ENCODE assay signal across 8 mouse cellular contexts in genomic region chr11:31713641-31714121, GRCm38 (mm10). TPM values are rescaled to one million over a fixed set of nuclear protein-coding genes. Genes with fewer than 3 reads are reported as not detected.
A peak's percentile ranks its signal among the peaks of the same experiment; 100 is the strongest.
DNase-seq lines count a peak whose midpoint lies in the region; ATAC-seq and TF ChIP-seq lines count a peak whose summit lies in the region.

No protein-coding gene starts in this region.

- DNase-seq in adrenal gland, adult 2 months = peak; percentile 88
- peak; percentile 92 to 94 for DNase-seq in cerebellum, postnatal 14 days
- peak; percentile 76 for DNase-seq in gastrocnemius, postnatal 10 days
- peak; percentile 60 to 79 for DNase-seq in layer of hippocampus, postnatal 36 days
- no peak for DNase-seq in midbrain, embryonic 10.5 days (ENCODE audit: low spot score)
- no peak for DNase-seq in spleen, adult 18-20 months

- H3K4me1 ChIP-seq in hindbrain, embryonic 16.5 days (ENCODE audit: control insufficient read depth, insufficient read depth, low read depth, low read length) = peaks cover 7% of the 10 kb centered on the region
- H3K4me1 ChIP-seq in midbrain, embryonic 10.5 days = peaks cover 20% of the 10 kb centered on the region
- no peaks in the 10 kb centered on the region; the same call in 1 of the 2 replicates for H3K4me1 ChIP-seq in small intestine, adult 2 months (ENCODE audit: control insufficient read depth, insufficient read depth, insufficient read length, low read length)

- H3K4me3 ChIP-seq in hindbrain, embryonic 16.5 days (ENCODE audit: low read length) = no peak overlapping the region
- H3K4me3 ChIP-seq in midbrain, embryonic 10.5 days = no peak overlapping the region
- no peak overlapping the region for H3K4me3 ChIP-seq in small intestine, adult 2 months (ENCODE audit: low read depth, low read length)

- H3K9ac ChIP-seq in hindbrain, embryonic 16.5 days (ENCODE audit: low read depth, low read length) = no peak overlapping the region

- peak overlapping the region; percentile 71 for H3K27ac ChIP-seq in hindbrain, embryonic 16.5 days (ENCODE audit: low read depth, low read length)
- H3K27ac ChIP-seq in midbrain, embryonic 10.5 days (replicated peaks) = peak overlapping the region; percentile 74
- no peak overlapping the region for H3K27ac ChIP-seq in small intestine, adult 2 months (ENCODE audit: insufficient read depth, low read depth, low read length)

- WGBS in hindbrain, embryonic 16.5 days = 52% methylated on average over 6 of the region's 6 CpGs
- WGBS in midbrain, embryonic 10.5 days = 85% methylated on average over 6 of the region's 6 CpGs
- WGBS in small intestine, adult 2 months = 18% methylated on average over 6 of the region's 6 CpGs

- no peaks in the 10 kb centered on the region for H3K27me3 ChIP-seq in hindbrain, embryonic 16.5 days (replicated peaks; ENCODE audit: control insufficient read depth, insufficient read depth, low read length)
- H3K27me3 ChIP-seq in midbrain, embryonic 10.5 days (ENCODE audit: low read depth, poor library complexity, severe bottlenecking) = no peaks in the 10 kb centered on the region
- no peaks in the 10 kb centered on the region for H3K27me3 ChIP-seq in small intestine, adult 2 months (ENCODE audit: control insufficient read depth, insufficient read depth, low read length)

- H3K4me2 ChIP-seq in hindbrain, embryonic 16.5 days (ENCODE audit: low read length) = no peak overlapping the region

- TF ChIP-seq CTCF in small intestine, adult 2 months (IDR thresholded peaks at IDR 0.05; ENCODE audit: extremely low read depth, insufficient read length, insufficient replicate concordance, low read depth, low read length) = peak; percentile 27; the same call in 1 of the 2 replicates

- no peaks in the 10 kb centered on the region for H3K36me3 ChIP-seq in hindbrain, embryonic 16.5 days (ENCODE audit: control insufficient read depth, insufficient read depth, low read length)
- H3K36me3 ChIP-seq in midbrain, embryonic 10.5 days = no peaks in the 10 kb centered on the region
- H3K36me3 ChIP-seq in small intestine, adult 2 months (ENCODE audit: control insufficient read depth, insufficient read depth, low read length) = no peaks in the 10 kb centered on the region

- ATAC-seq in hindbrain, embryonic 16.5 days = peak; percentile 96

- no peaks in the 10 kb centered on the region for H3K9me3 ChIP-seq in hindbrain, embryonic 16.5 days (ENCODE audit: control insufficient read depth, low read length)
- H3K9me3 ChIP-seq in midbrain, embryonic 10.5 days (replicated peaks) = no peaks in the 10 kb centered on the region

- TF ChIP-seq POLR2A in small intestine, adult 2 months (IDR thresholded peaks at IDR 0.05; ENCODE audit: low read depth, low read length) = no peak

RNA-seq across cellular contexts. Expression of gene Bod1, which starts 42.0 kb away (rescaled TPM):
- total RNA-seq in adrenal gland, adult 2 months (2021) = 10 to 100 TPM; 53.6 to 63.5 TPM
- 29.4 and 125 TPM in 2 replicates for polyA plus RNA-seq in adrenal gland, adult 2 months (2012; rRNA removed)
- total RNA-seq in gastrocnemius, postnatal 10 days (2021) = 100 to 1,000 TPM; 113 TPM
- polyA plus RNA-seq in hindbrain, embryonic 16.5 days (2015; fragmentation: Nextera tagmentation; extraction: Ambion mirVana) = 123 and 125 TPM in 2 replicates
- total RNA-seq in layer of hippocampus, postnatal 36 days (2021) = 100 to 1,000 TPM in 1 of 2 experiments, 10 to 100 TPM in 1; 96.5 to 101 TPM
- polyA plus RNA-seq in midbrain, embryonic 10.5 days (2016; fragmentation: Nextera tagmentation; extraction: Ambion mirVana) = 123 and 133 TPM in 2 replicates
- polyA plus RNA-seq in small intestine, adult 2 months (2012; rRNA removed) = 24.5 and 34.4 TPM in 2 replicates

Comparison
In these comparisons a context has a peak if more than half of its experiments do, and no peak if none do; other contexts are left out.
1. DNase-seq: peak in adrenal gland, adult 2 months (single experiment), cerebellum, postnatal 14 days (2 of 2), gastrocnemius, postnatal 10 days (single experiment) and layer of hippocampus, postnatal 36 days (2 of 2); none in midbrain, embryonic 10.5 days (single experiment) and spleen, adult 18-20 months (0 of 2).